Mouse (Mus musculus) MEL (cell line): ENCODE data around the gene Elavl1. TPM values are rescaled to one million over a fixed set of nuclear protein-coding genes. Genes with fewer than 3 reads are reported as not detected.

Experiments used
- DNase-seq: peaks from one replicate; pipeline ENCODE4 v3.0.0; 2011; ENCODE audit warnings: low read depth, low spot score
- H3K27ac ChIP-seq: 2 replicates; pipeline ENCODE4 v1.5.1; 2012; ENCODE audit warnings: low read depth, mild to moderate bottlenecking, control low read depth, low read length, moderate library complexity; ENCODE audit not compliant: control insufficient read depth
- H3K27me3 ChIP-seq, 2 experiments: fragments of 150-350 bp in 1 of 2; sonication (generic) in 1 of 2; 2 replicates each; pipeline ENCODE4 v1.6.1; 2012; ENCODE audit warnings: low read length in 2 of 2, mild to moderate bottlenecking in 2 of 2, improper control_type of control experiment in 1 of 2, moderate library complexity in 1 of 2; ENCODE audit not compliant: insufficient read depth in 2 of 2, control insufficient read depth in 1 of 2
- H3K36me3 ChIP-seq, 2 experiments: 2 replicates each; pipeline ENCODE4 v1.6.1; 2012 to 2014; ENCODE audit warnings: low read length in 2 of 2, improper control_type of control experiment in 1 of 2, inconsistent platforms in 1 of 2, mild to moderate bottlenecking in 1 of 2; ENCODE audit not compliant: insufficient read depth in 2 of 2, control insufficient read depth in 1 of 2
- H3K4me1 ChIP-seq, 2 experiments: fragments of 150-350 bp in 1 of 2; sonication (generic) in 1 of 2; 2 replicates each; pipeline ENCODE4 v1.6.1; 2012; ENCODE audit warnings: low read length in 2 of 2, improper control_type of control experiment in 1 of 2, mild to moderate bottlenecking in 1 of 2; ENCODE audit not compliant: insufficient read depth in 2 of 2, control insufficient read depth in 1 of 2
- H3K4me3 ChIP-seq, 2 experiments: fragments of 150-350 bp in 1 of 2; sonication (generic) in 1 of 2; 2 replicates each; pipeline ENCODE4 v1.5.1; 2012; ENCODE audit warnings: low read depth in 2 of 2, low read length in 2 of 2, mild to moderate bottlenecking in 2 of 2, moderate library complexity in 2 of 2, control low read depth in 1 of 2, improper control_type of control experiment in 1 of 2; ENCODE audit not compliant: control insufficient read depth in 1 of 2, insufficient read depth in 1 of 2
- H3K79me2 ChIP-seq: 2 replicates; pipeline ENCODE4 v1.6.1; 2012; ENCODE audit warnings: mild to moderate bottlenecking, low read length, moderate library complexity; ENCODE audit not compliant: control insufficient read depth, poor library complexity, insufficient read depth
- H3K9ac ChIP-seq: 2 replicates; pipeline ENCODE4 v1.6.1; 2012; ENCODE audit warnings: low read depth, mild to moderate bottlenecking, control low read depth, low read length, moderate library complexity; ENCODE audit not compliant: control insufficient read depth, poor library complexity, severe bottlenecking
- H3K9me3 ChIP-seq: fragments of 150-350 bp; sonication (generic); replicated peaks from 2 replicates; pipeline ENCODE4 v1.6.1; 2012; ENCODE audit warnings: mild to moderate bottlenecking, low read length, improper control_type of control experiment, moderate library complexity; ENCODE audit not compliant: insufficient read depth
- CHD1 ChIP-seq: IDR thresholded peaks from 2 replicates; pipeline ENCODE4 v1.6.1; 2012; ENCODE audit warnings: low read depth, mild to moderate bottlenecking, inconsistent platforms, low read length, improper control_type of control experiment
- CHD2 ChIP-seq: IDR thresholded peaks from 2 replicates; pipeline ENCODE4 v1.6.1; 2011; ENCODE audit warnings: low read length, improper control_type of control experiment
- E2F4 ChIP-seq: IDR thresholded peaks from 2 replicates; pipeline ENCODE4 v1.6.1; 2011; ENCODE audit warnings: low read depth, low read length, improper control_type of control experiment, borderline replicate concordance
- ELF1 ChIP-seq: IDR thresholded peaks from 2 replicates; pipeline ENCODE4 v1.6.1; 2014; ENCODE audit warnings: low read depth, mild to moderate bottlenecking, inconsistent platforms, low read length, improper control_type of control experiment, moderate library complexity
- GABPA ChIP-seq: IDR thresholded peaks from 2 replicates; pipeline ENCODE4 v1.6.1; 2012; ENCODE audit warnings: low read depth, mild to moderate bottlenecking, inconsistent platforms, low read length, improper control_type of control experiment, moderate library complexity
- GATA1 ChIP-seq: IDR thresholded peaks from 2 replicates; pipeline ENCODE4 v1.6.1; 2011; ENCODE audit warnings: low read depth, low read length, improper control_type of control experiment
- HCFC1 ChIP-seq: IDR thresholded peaks from 2 replicates; pipeline ENCODE4 v1.6.1; 2012; ENCODE audit warnings: low read depth, mild to moderate bottlenecking, inconsistent platforms, low read length, improper control_type of control experiment, moderate library complexity
- JUND ChIP-seq: IDR thresholded peaks from 2 replicates; pipeline ENCODE4 v1.6.1; 2011; ENCODE audit warnings: low read depth, mild to moderate bottlenecking, improper control_type of control experiment, low read length
- KAT2A ChIP-seq: conservative IDR thresholded peaks from 2 replicates; pipeline ENCODE4 v1.6.1; 2012; ENCODE audit warnings: low read depth, low read length, improper control_type of control experiment, inconsistent platforms
- MAX ChIP-seq: IDR thresholded peaks from 2 replicates; pipeline ENCODE4 v1.6.1; 2011; ENCODE audit warnings: low read length, improper control_type of control experiment
- MAZ ChIP-seq: IDR thresholded peaks from 2 replicates; pipeline ENCODE4 v1.6.1; 2012; ENCODE audit warnings: low read depth, mild to moderate bottlenecking, inconsistent platforms, low read length, improper control_type of control experiment
- MXI1 ChIP-seq: IDR thresholded peaks from 2 replicates; pipeline ENCODE4 v1.6.1; 2011; ENCODE audit warnings: mild to moderate bottlenecking, low read depth, low read length, improper control_type of control experiment
- MYC ChIP-seq: IDR thresholded peaks from 2 replicates; pipeline ENCODE4 v1.6.1; 2011; ENCODE audit warnings: low read depth, mild to moderate bottlenecking, low read length, improper control_type of control experiment, moderate library complexity
- NELFE ChIP-seq: IDR thresholded peaks from 2 replicates; pipeline ENCODE4 v1.6.1; 2011; ENCODE audit warnings: low read depth, low read length, improper control_type of control experiment
- NRF1 ChIP-seq: IDR thresholded peaks from 2 replicates; pipeline ENCODE4 v1.6.1; 2014; ENCODE audit warnings: low read depth, mild to moderate bottlenecking, inconsistent platforms, low read length, improper control_type of control experiment, moderate library complexity; ENCODE audit not compliant: poor library complexity, insufficient read depth, severe bottlenecking
- POLR2A ChIP-seq, 2 experiments: IDR thresholded peaks; 2 replicates each; pipeline ENCODE4 v1.6.1; 2011 to 2012; ENCODE audit warnings: low read length in 2 of 2, mild to moderate bottlenecking in 2 of 2, control low read depth in 1 of 2, improper control_type of control experiment in 1 of 2, low read depth in 1 of 2, moderate library complexity in 1 of 2; ENCODE audit not compliant: control insufficient read depth in 1 of 2, insufficient read depth in 1 of 2, poor library complexity in 1 of 2
- POLR2AphosphoS2 ChIP-seq: IDR thresholded peaks from 2 replicates; pipeline ENCODE4 v1.6.1; 2011; ENCODE audit warnings: low read length, improper control_type of control experiment
- RAD21 ChIP-seq: IDR thresholded peaks from 2 replicates; pipeline ENCODE4 v1.6.1; 2011; ENCODE audit warnings: mild to moderate bottlenecking, low read depth, low read length, improper control_type of control experiment
- SIN3A ChIP-seq: IDR thresholded peaks from 2 replicates; pipeline ENCODE4 v1.6.1; 2012; ENCODE audit warnings: low read length, improper control_type of control experiment, inconsistent platforms
- TBP ChIP-seq: IDR thresholded peaks from 2 replicates; pipeline ENCODE4 v1.8.0; 2011; ENCODE audit warnings: low read depth, low read length, improper control_type of control experiment
- TCF12 ChIP-seq: IDR thresholded peaks from 2 replicates; pipeline ENCODE4 v1.6.1; 2014; ENCODE audit warnings: low read depth, mild to moderate bottlenecking, inconsistent platforms, low read length, improper control_type of control experiment, moderate library complexity
- USF1 ChIP-seq: IDR thresholded peaks from 2 replicates; pipeline ENCODE4 v1.6.1; 2014; ENCODE audit warnings: low read depth, mild to moderate bottlenecking, inconsistent platforms, low read length, improper control_type of control experiment, moderate library complexity
- USF2 ChIP-seq, 2 experiments: IDR thresholded peaks; 2 replicates each; pipeline ENCODE4 v1.6.1; 2011 to 2012; ENCODE audit warnings: improper control_type of control experiment in 2 of 2, low read length in 2 of 2, borderline replicate concordance in 1 of 2, inconsistent platforms in 1 of 2, low read depth in 1 of 2, mild to moderate bottlenecking in 1 of 2; ENCODE audit not compliant: insufficient read depth in 1 of 2
- ZC3H11A ChIP-seq: IDR thresholded peaks from 2 replicates; pipeline ENCODE4 v1.6.1; 2012; ENCODE audit warnings: low read depth, mild to moderate bottlenecking, inconsistent platforms, low read length, improper control_type of control experiment
- ZMIZ1 ChIP-seq: IDR thresholded peaks from 2 replicates; pipeline ENCODE4 v1.6.1; 2012; ENCODE audit warnings: low read depth, mild to moderate bottlenecking, inconsistent platforms, low read length, improper control_type of control experiment, moderate library complexity
- polyA plus RNA-seq, 2 experiments: library from polyadenylated mRNA; stranded (reverse) in 1 of 2; unstranded in 1 of 2; fragments of >175 nt in 1 of 2; fragments of >200 nt in 1 of 2; gene quantifications; 2 replicates each; pipeline versions ENCODE4 v1.2.1 to v1.2.4; 2012; ENCODE audit warnings: low replicate concordance in 2 of 2, low read depth in 1 of 2; ENCODE audit not compliant: insufficient read length in 2 of 2, insufficient read depth in 1 of 2, missing spikeins in 1 of 2
- total RNA-seq: library from RNA; depleted of rRNA; stranded (reverse); fragments of 300-350 nt; gene quantifications from 2 replicates; pipeline ENCODE4 v1.2.3, GENCODE M21; 2012

The Elavl1 gene
- total and polyA plus RNA-seq, 3 experiments, result 64.2 to 77.4 TPM; not detected in 1

GRCm38 (mm10) chr8:4275275-4276110 is 49.7 kb downstream of the Elavl1 start, which contains the start of gene Timm44:
TSS of gene Timm44 (minus strand) at chr8:4275913.
- Histone ChIP-seq H3K36me3 (peaks cover 8 to 9% of the 10 kb centered on the region in 2 experiments), H3K27ac (peak within 1 kb of the TSS; percentile 69), H3K27me3 (no peaks in the 10 kb centered on the region), H3K4me1 (peaks cover 2 to 10% of the 10 kb centered on the region in 2 experiments; a peak in 3 of 4 replicates), H3K79me2 (peaks cover 15% of the 10 kb centered on the region), H3K9ac (peak within 1 kb of the TSS; percentile 92), H3K9me3 (no peaks in the 10 kb centered on the region), H3K4me3 (peak within 1 kb of the TSS; percentile 53 to 91)
- TF ChIP-seq HCFC1, result peak; percentile 96
- TF ChIP-seq KAT2A, result peak; percentile 72; the same call in 1 of the 2 replicates
- peak; percentile 28 for TF ChIP-seq MAX
- TF ChIP-seq RAD21, result no peak
- peak; percentile 90 for TF ChIP-seq MXI1
- peak; percentile 86; the same call in 1 of the 2 replicates for TF ChIP-seq CHD1
- TF ChIP-seq TBP, result peak; percentile 82
- 0 out of 4 replicates have a peak, but pooled peaks of 1 of the 2 experiments have one; percentile 9 for TF ChIP-seq USF2 (IDR thresholded peaks at IDR 0.05; ENCODE audit: borderline replicate concordance in 1 of 2, insufficient read depth in 1 of 2, low read depth in 1 of 2, low read length in 2 of 2)
- peak; percentile 90 for TF ChIP-seq USF1
- no peak for TF ChIP-seq CHD2
- peak; percentile 97 for TF ChIP-seq MAZ
- no peak for TF ChIP-seq ZC3H11A
- TF ChIP-seq MYC, result peak; percentile 32; the same call in 1 of the 2 replicates
- no peak for TF ChIP-seq JUND
- TF ChIP-seq E2F4, result no peak
- peak; percentile 73 for TF ChIP-seq ELF1
- TF ChIP-seq POLR2AphosphoS2, result peak; percentile 72; the same call in 1 of the 2 replicates
- TF ChIP-seq SIN3A, result peak; percentile 93
- TF ChIP-seq ZMIZ1, result peak; percentile 62; the same call in 1 of the 2 replicates
- TF ChIP-seq NELFE, result peak; percentile 90
- no peak for TF ChIP-seq GABPA
- peak; percentile 53; the same call in 1 of the 2 replicates for TF ChIP-seq NRF1
- peak; percentile 86 to 91 for TF ChIP-seq POLR2A (IDR thresholded peaks at IDR 0.05; ENCODE audit: control insufficient read depth in 1 of 2, insufficient read depth in 1 of 2, low read depth in 1 of 2, low read length in 2 of 2, poor library complexity in 1 of 2)
- peak; percentile 68 for TF ChIP-seq TCF12
- TF ChIP-seq GATA1, result no peak
- DNase-seq, result peak; percentile 97
